Comparison of ENCODE assay signal across 7 mouse cellular contexts in genomic region chr1:172026201-172026901, GRCm38 (mm10). TPM values are rescaled to one million over a fixed set of nuclear protein-coding genes. Genes with fewer than 3 reads are reported as not detected.
DNase-seq lines count a peak whose midpoint lies in the region; ATAC-seq and TF ChIP-seq lines count a peak whose summit lies in the region.

No protein-coding gene starts in this region.

- no peaks in the 10 kb centered on the region for H3K9me3 ChIP-seq in heart, embryonic 12.5 days (replicated peaks)
- H3K9me3 ChIP-seq in liver, embryonic 12.5 days (replicated peaks) = no peaks in the 10 kb centered on the region

- DNase-seq in spleen, adult 2 months (ENCODE audit: low read depth in 1 of 2, low spot score in 2 of 2) = no peak
- DNase-seq in spleen, adult 18-20 months = no peak
- peak; percentile 23 to 52 for DNase-seq in cerebellum, adult 2 months
- DNase-seq in left cerebral cortex, postnatal 10 days (ENCODE audit: extremely low spot score in 1 of 2, low spot score in 2 of 2) = no peak

- H3K27ac ChIP-seq in spleen, adult 2 months (ENCODE audit: insufficient read depth, low read length) = no peak overlapping the region
- no peak overlapping the region for H3K27ac ChIP-seq in cerebellum, adult 2 months (ENCODE audit: insufficient read depth, low read length)
- H3K27ac ChIP-seq in heart, embryonic 12.5 days (ENCODE audit: poor library complexity, severe bottlenecking) = peak overlapping the region; percentile 79
- no peak overlapping the region; the same call in 1 of the 2 replicates for H3K27ac ChIP-seq in liver, embryonic 12.5 days
- no peak overlapping the region for H3K27ac ChIP-seq in small intestine, adult 2 months (ENCODE audit: insufficient read depth, low read depth, low read length)

- no peak for TF ChIP-seq CTCF in spleen, adult 2 months (IDR thresholded peaks at IDR 0.05; ENCODE audit: extremely low read depth, insufficient read depth, insufficient read length, insufficient replicate concordance)
- no peak for TF ChIP-seq CTCF in cerebellum, adult 2 months (IDR thresholded peaks at IDR 0.05; ENCODE audit: borderline replicate concordance, insufficient read depth, low read depth, low read length)
- TF ChIP-seq CTCF in small intestine, adult 2 months (IDR thresholded peaks at IDR 0.05; ENCODE audit: extremely low read depth, insufficient read length, insufficient replicate concordance, low read depth, low read length) = no peak

- peak overlapping the region; percentile 89 for H3K4me2 ChIP-seq in heart, embryonic 12.5 days
- peak overlapping the region; percentile 90 for H3K4me2 ChIP-seq in liver, embryonic 12.5 days

- H3K4me1 ChIP-seq in spleen, adult 2 months (ENCODE audit: control insufficient read depth, insufficient read depth, insufficient read length) = peaks cover 10% of the 10 kb centered on the region; the same call in 1 of the 2 replicates
- H3K4me1 ChIP-seq in cerebellum, adult 2 months (ENCODE audit: control insufficient read depth, insufficient read depth, low read length) = no peaks in the 10 kb centered on the region
- H3K4me1 ChIP-seq in heart, embryonic 12.5 days (replicated peaks) = peaks cover 35% of the 10 kb centered on the region
- peaks cover 19% of the 10 kb centered on the region for H3K4me1 ChIP-seq in liver, embryonic 12.5 days
- peaks cover 2% of the 10 kb centered on the region; the same call in 1 of the 2 replicates for H3K4me1 ChIP-seq in small intestine, adult 2 months (ENCODE audit: control insufficient read depth, insufficient read depth, insufficient read length, low read length)

- H3K9ac ChIP-seq in heart, embryonic 12.5 days = peak overlapping the region; percentile 96
- peak overlapping the region; percentile 66 for H3K9ac ChIP-seq in liver, embryonic 12.5 days

- TF ChIP-seq POLR2A in spleen, adult 2 months (IDR thresholded peaks at IDR 0.05; ENCODE audit: low read depth, low read length) = no peak
- TF ChIP-seq POLR2A in cerebellum, adult 2 months (IDR thresholded peaks at IDR 0.05; ENCODE audit: borderline replicate concordance, insufficient read depth, low read length) = no peak
- no peak for TF ChIP-seq POLR2A in small intestine, adult 2 months (IDR thresholded peaks at IDR 0.05; ENCODE audit: low read depth, low read length)

- H3K4me3 ChIP-seq in spleen, adult 2 months (ENCODE audit: extremely low read depth, insufficient read depth, insufficient read length) = peak overlapping the region; percentile 77
- H3K4me3 ChIP-seq in cerebellum, adult 2 months (replicated peaks; ENCODE audit: insufficient read depth, low read depth, low read length) = peak overlapping the region; percentile 98
- H3K4me3 ChIP-seq in heart, embryonic 12.5 days = peak overlapping the region; percentile 95
- H3K4me3 ChIP-seq in liver, embryonic 12.5 days = peak overlapping the region; percentile 68
- peak overlapping the region; percentile 81 for H3K4me3 ChIP-seq in small intestine, adult 2 months (ENCODE audit: low read depth, low read length)

- peaks cover 3% of the 10 kb centered on the region for H3K27me3 ChIP-seq in spleen, adult 2 months (ENCODE audit: control insufficient read depth, insufficient read depth, low read length)
- no peaks in the 10 kb centered on the region for H3K27me3 ChIP-seq in cerebellum, adult 2 months (ENCODE audit: control insufficient read depth, insufficient read depth, low read length)
- no peaks in the 10 kb centered on the region for H3K27me3 ChIP-seq in heart, embryonic 12.5 days (replicated peaks)
- peaks cover 19% of the 10 kb centered on the region for H3K27me3 ChIP-seq in liver, embryonic 12.5 days (replicated peaks)
- peaks cover 7% of the 10 kb centered on the region for H3K27me3 ChIP-seq in small intestine, adult 2 months (ENCODE audit: control insufficient read depth, insufficient read depth, low read length)

- ATAC-seq in heart, embryonic 12.5 days (ENCODE audit: insufficient number of reproducible peaks, low FRiP score) = peak; percentile 66
- ATAC-seq in liver, embryonic 12.5 days = peak; percentile 43

- intact Hi-C loops in left cerebral cortex, postnatal 10 days (cut with DNase I) = no loop called here

- 9% methylated on average over 23 of the region's 23 CpGs for WGBS in spleen, adult 2 months
- WGBS in cerebellum, adult 2 months = 3% methylated on average over 23 of the region's 23 CpGs
- 5% methylated on average over 23 of the region's 23 CpGs for WGBS in heart, embryonic 12.5 days
- WGBS in liver, embryonic 12.5 days (ENCODE audit: insufficient replicate concordance) = 10% methylated on average over 23 of the region's 23 CpGs
- 15% methylated on average over 23 of the region's 23 CpGs for WGBS in small intestine, adult 2 months

- no peaks in the 10 kb centered on the region for H3K36me3 ChIP-seq in spleen, adult 2 months (ENCODE audit: control insufficient read depth, insufficient read depth, low read length)
- peaks cover 6% of the 10 kb centered on the region; the same call in 1 of the 2 replicates for H3K36me3 ChIP-seq in heart, embryonic 12.5 days
- no peaks in the 10 kb centered on the region for H3K36me3 ChIP-seq in liver, embryonic 12.5 days
- H3K36me3 ChIP-seq in small intestine, adult 2 months (ENCODE audit: control insufficient read depth, insufficient read depth, low read length) = no peaks in the 10 kb centered on the region

RNA-seq across cellular contexts. Expression of gene Vangl2, which starts 1.9 kb away (rescaled TPM):
- 3.7 and 4.3 TPM in 2 replicates for polyA plus RNA-seq in spleen, adult 2 months (2012; rRNA removed)
- polyA plus RNA-seq in cerebellum, adult 2 months (2012; rRNA removed) = 10.5 and 13.1 TPM in 2 replicates
- 13.5 and 14.4 TPM in 2 replicates for polyA plus RNA-seq in heart, embryonic 12.5 days (2016; fragmentation: Nextera tagmentation; extraction: Ambion mirVana)
- 2.3 and 2.6 TPM in 2 replicates for polyA plus RNA-seq in liver, embryonic 12.5 days (2016; fragmentation: Nextera tagmentation; extraction: Ambion mirVana)
- polyA plus RNA-seq in small intestine, adult 2 months (2012; rRNA removed) = 1.4 and 1.6 TPM in 2 replicates
- 10 to 100 TPM; 32.8 to 34.0 TPM for total RNA-seq in left cerebral cortex, postnatal 10 days (2021)

RNA-seq across cellular contexts. Expression of gene Nhlh1, which starts 31.0 kb away (rescaled TPM):
- not detected in 2 replicates for polyA plus RNA-seq in spleen, adult 2 months (2012; rRNA removed)
- polyA plus RNA-seq in cerebellum, adult 2 months (2012; rRNA removed) = 0.05 and 0.07 TPM in 2 replicates
- polyA plus RNA-seq in heart, embryonic 12.5 days (2016; fragmentation: Nextera tagmentation; extraction: Ambion mirVana) = not detected in 2 replicates
- not detected in 2 replicates for polyA plus RNA-seq in liver, embryonic 12.5 days (2016; fragmentation: Nextera tagmentation; extraction: Ambion mirVana)
- polyA plus RNA-seq in small intestine, adult 2 months (2012; rRNA removed) = 0.10 and 0.13 TPM in 2 replicates
- total RNA-seq in left cerebral cortex, postnatal 10 days (2021) = under 1 TPM in 1 of 2 experiments, not detected in 1; 0.32 TPM

RNA-seq across cellular contexts. Expression of gene Copa, which starts 56.0 kb away (rescaled TPM):
- 26.9 and 31.7 TPM in 2 replicates for polyA plus RNA-seq in spleen, adult 2 months (2012; rRNA removed)
- 125 and 131 TPM in 2 replicates for polyA plus RNA-seq in cerebellum, adult 2 months (2012; rRNA removed)
- polyA plus RNA-seq in heart, embryonic 12.5 days (2016; fragmentation: Nextera tagmentation; extraction: Ambion mirVana) = 214 and 219 TPM in 2 replicates
- 92.8 and 96.5 TPM in 2 replicates for polyA plus RNA-seq in liver, embryonic 12.5 days (2016; fragmentation: Nextera tagmentation; extraction: Ambion mirVana)
- 25.0 and 46.0 TPM in 2 replicates for polyA plus RNA-seq in small intestine, adult 2 months (2012; rRNA removed)
- 100 to 1,000 TPM; 179 to 183 TPM for total RNA-seq in left cerebral cortex, postnatal 10 days (2021)

RNA-seq across cellular contexts. Expression of gene Ncstn, which starts 56.2 kb away (rescaled TPM):
- 64.0 and 64.4 TPM in 2 replicates for polyA plus RNA-seq in spleen, adult 2 months (2012; rRNA removed)
- polyA plus RNA-seq in cerebellum, adult 2 months (2012; rRNA removed) = 84.3 and 89.3 TPM in 2 replicates
- polyA plus RNA-seq in heart, embryonic 12.5 days (2016; fragmentation: Nextera tagmentation; extraction: Ambion mirVana) = 132 TPM in 2 replicates
- 45.6 and 47.8 TPM in 2 replicates for polyA plus RNA-seq in liver, embryonic 12.5 days (2016; fragmentation: Nextera tagmentation; extraction: Ambion mirVana)
- polyA plus RNA-seq in small intestine, adult 2 months (2012; rRNA removed) = 46.4 and 118 TPM in 2 replicates
- 10 to 100 TPM; 79.0 to 82.2 TPM for total RNA-seq in left cerebral cortex, postnatal 10 days (2021)

Comparison
In these comparisons a context has a peak if more than half of its experiments do, and no peak if none do; other contexts are left out.
1. DNase-seq: peak in cerebellum, adult 2 months (2 of 2); none in spleen, adult 2 months (0 of 2), spleen, adult 18-20 months (0 of 2) and left cerebral cortex, postnatal 10 days (0 of 2).
2. Peak in every context shown above with its lines, with median percentiles within 50 percentile points of each other: H3K4me3 ChIP-seq.